Mouse (Mus musculus): ENCODE measurements around the gene Aagab. TPM values are rescaled to one million over a fixed set of nuclear protein-coding genes. Genes with fewer than 3 reads are reported as not detected.
A peak's percentile ranks its signal among the peaks of the same experiment; 100 is the strongest.

The Aagab gene
- 12.6 and 12.7 TPM in 2 replicates for polyA plus RNA-seq (2012; rRNA removed)
- polyA plus RNA-seq (2014; fragmentation: Nextera tagmentation; extraction: Ambion mirVana), result 25.9 and 27.4 TPM in 2 replicates

DNA sequence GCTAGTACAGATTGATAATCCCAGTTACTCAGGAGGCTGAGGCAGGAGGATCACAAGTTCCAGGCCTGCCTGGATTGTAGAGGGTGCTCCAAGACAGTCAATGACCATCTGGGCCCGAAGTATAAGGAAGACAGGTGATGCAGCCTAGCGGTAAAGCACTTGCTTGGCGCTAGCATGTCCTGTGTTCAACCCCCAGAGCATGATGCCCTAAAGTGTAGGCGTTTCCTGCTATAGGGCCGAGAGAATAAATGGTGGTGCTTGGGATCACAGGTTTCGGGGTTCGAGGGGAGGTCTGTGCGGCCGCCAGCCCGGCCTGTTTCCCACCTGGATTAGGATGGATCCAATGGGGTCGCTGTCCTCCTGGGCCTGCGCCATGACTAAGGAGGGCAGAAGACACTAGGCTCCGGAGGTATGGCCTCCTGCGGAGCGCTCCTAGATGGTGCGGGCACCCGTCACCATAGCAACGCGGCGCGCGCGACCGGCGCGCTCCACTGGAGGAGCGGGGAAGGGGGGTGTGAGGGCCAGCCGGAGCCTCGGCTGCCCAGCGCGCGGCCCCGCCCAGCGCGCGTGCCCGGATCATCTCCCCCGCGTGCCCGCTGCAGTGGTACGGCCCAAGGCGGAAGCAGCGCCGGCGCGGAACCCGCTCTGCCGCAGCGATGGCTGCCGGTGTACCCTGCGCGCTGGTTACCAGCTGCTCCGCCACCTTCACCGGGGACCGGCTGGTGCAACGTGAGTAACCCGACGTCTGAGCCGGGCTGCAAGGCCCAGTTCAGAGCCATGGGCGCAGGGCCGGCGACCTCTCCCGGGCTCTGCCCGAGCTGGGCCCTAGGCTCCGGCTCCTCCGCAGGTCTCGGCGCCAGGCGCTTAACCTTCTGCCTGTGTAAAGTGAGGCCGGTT, at the start of gene Aagab, which contains the start of gene Iqch:
Gene Aagab (plus strand): TSS at position 618 of the 897 bp plus-strand sequence.
Gene Iqch (minus strand): TSS at position 451 of the 897 bp plus-strand sequence.
- WGBS, result 3% methylated on average over 38 of the region's 70 CpGs

DNA sequence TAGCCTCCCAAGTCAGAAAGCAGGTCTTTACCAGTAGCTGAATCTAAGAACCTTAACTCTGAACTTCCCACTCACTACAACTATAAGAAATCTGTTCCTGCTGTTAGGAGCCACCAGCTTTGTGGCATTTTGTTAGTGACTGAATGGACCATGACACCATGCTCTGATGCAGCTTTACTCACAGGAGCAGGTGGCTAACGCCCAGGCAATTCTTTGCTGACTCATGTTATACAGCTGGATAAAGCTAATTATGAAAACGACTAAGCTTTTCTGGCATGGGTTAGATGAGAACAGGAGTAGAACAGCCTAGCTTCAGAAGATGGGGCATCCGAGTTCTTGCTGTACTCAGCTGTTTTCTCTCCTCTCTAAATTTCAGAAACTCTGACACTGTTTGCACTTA, 48.8 kb upstream of the Aagab start:
- Histone ChIP-seq H3K4me3 (replicated peaks; ENCODE audit: low read length) (no peak overlapping the region), H3K36me3 (ENCODE audit: control insufficient read depth, insufficient read depth, low read length) (no peaks in the 10 kb centered on the region), H3K4me1 (ENCODE audit: control insufficient read depth, insufficient read depth, low read length) (no peaks in the 10 kb centered on the region), H3K27me3 (ENCODE audit: control insufficient read depth, insufficient read depth, low read length) (no peaks in the 10 kb centered on the region), H3K9me3 (ENCODE audit: control insufficient read depth, low read length) (no peaks in the 10 kb centered on the region), H3K4me2 (replicated peaks; ENCODE audit: low read depth, low read length, severe bottlenecking) (no peak overlapping the region), H3K9ac (ENCODE audit: low read depth, low read length, severe bottlenecking) (no peak overlapping the region), H3K27ac (replicated peaks; ENCODE audit: low read depth, low read length) (no peak overlapping the region)
- ATAC-seq (ENCODE audit: low FRiP score, low read depth), result no peak
- 81% methylated on average over 3 of the region's 3 CpGs for WGBS
- TF ChIP-seq POLR2A (IDR thresholded peaks at IDR 0.05; ENCODE audit: borderline replicate concordance, extremely low read depth, insufficient read depth, insufficient read length), result no peak
- no peak for DNase-seq (ENCODE audit: low spot score)

More for the DNA sequence above, at the start of gene Aagab, which contains the start of gene Iqch:
- DNase-seq (ENCODE audit: low spot score), result peak; percentile 90
- Histone ChIP-seq H3K36me3 (ENCODE audit: control insufficient read depth, insufficient read depth, low read length) (no peaks in the 10 kb centered on the region), H3K27ac (replicated peaks; ENCODE audit: low read depth, low read length) (no peak within 1 kb of the TSS), H3K4me3 (replicated peaks; ENCODE audit: low read length) (peak within 1 kb of the TSS; percentile 74), H3K9me3 (ENCODE audit: control insufficient read depth, low read length) (no peaks in the 10 kb centered on the region), H3K9ac (ENCODE audit: low read depth, low read length, severe bottlenecking) (peak within 1 kb of the TSS; percentile 74), H3K27me3 (ENCODE audit: control insufficient read depth, insufficient read depth, low read length) (no peaks in the 10 kb centered on the region), H3K4me1 (ENCODE audit: control insufficient read depth, insufficient read depth, low read length) (peaks cover 13% of the 10 kb centered on the region), H3K4me2 (replicated peaks; ENCODE audit: low read depth, low read length, severe bottlenecking) (peak within 1 kb of the TSS; percentile 57)
- ATAC-seq (ENCODE audit: low FRiP score, low read depth), result peak; percentile 93
- TF ChIP-seq POLR2A (IDR thresholded peaks at IDR 0.05; ENCODE audit: borderline replicate concordance, extremely low read depth, insufficient read depth, insufficient read length), result peak; percentile 68; the same call in 1 of the 2 replicates

DNA sequence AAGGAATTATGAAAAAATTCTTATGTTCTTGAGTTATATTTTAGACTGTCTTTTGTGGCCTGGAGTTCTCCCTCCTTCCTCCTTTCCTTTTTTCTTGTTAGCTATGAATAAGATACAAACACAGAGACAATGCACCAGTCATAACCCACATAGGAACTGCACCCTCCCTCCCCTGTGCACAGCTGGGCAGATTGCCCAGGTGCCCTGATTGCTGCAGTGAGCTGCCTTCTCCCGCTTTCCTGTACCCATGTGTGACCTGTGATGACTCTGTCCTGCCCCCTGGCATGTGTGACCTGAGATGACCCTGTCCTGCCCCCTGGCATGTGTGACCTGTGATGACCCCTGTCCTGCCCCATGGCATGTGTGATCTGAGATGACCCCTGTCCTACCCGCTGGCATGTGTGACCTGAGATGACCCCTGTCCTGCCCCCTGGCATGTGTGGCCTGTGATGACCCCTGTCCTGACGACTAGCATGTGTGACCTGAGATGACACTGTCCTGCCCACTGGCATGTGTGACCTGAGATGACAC, 46.9 kb upstream of the Aagab start:
- WGBS, result 51% methylated on average over 3 of the region's 3 CpGs

DNA sequence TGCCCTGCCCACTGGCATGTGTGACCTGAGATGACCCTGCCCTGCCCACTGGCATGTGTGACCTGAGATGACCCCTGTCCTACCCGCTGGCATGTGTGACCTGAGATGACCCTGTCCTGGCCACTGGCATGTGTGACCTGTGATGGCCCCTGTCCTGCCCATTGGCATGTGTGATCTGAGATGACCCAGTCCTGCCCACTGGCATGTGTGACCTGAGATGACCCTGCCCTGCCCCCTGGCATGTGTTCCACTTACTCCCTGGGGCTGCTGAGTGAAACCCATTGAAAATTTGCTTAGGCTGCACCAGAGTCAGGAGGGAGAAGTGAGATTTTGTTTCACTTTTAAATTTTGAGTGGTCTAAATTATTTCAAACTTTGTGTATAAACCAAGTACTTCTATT, 46.1 kb upstream of the Aagab start:
- H3K36me3 ChIP-seq (ENCODE audit: control insufficient read depth, insufficient read depth, low read length), result no peaks in the 10 kb centered on the region
- no peak for DNase-seq (ENCODE audit: low spot score)
- no peak for TF ChIP-seq POLR2A (IDR thresholded peaks at IDR 0.05; ENCODE audit: borderline replicate concordance, extremely low read depth, insufficient read depth, insufficient read length)
- H3K4me2 ChIP-seq (replicated peaks; ENCODE audit: low read depth, low read length, severe bottlenecking), result no peak overlapping the region
- H3K9me3 ChIP-seq (ENCODE audit: control insufficient read depth, low read length), result no peaks in the 10 kb centered on the region
- H3K4me3 ChIP-seq (replicated peaks; ENCODE audit: low read length), result no peak overlapping the region
- no peak overlapping the region for H3K27ac ChIP-seq (replicated peaks; ENCODE audit: low read depth, low read length)
- no peak for ATAC-seq (ENCODE audit: low FRiP score, low read depth)
- H3K4me1 ChIP-seq (ENCODE audit: control insufficient read depth, insufficient read depth, low read length), result no peaks in the 10 kb centered on the region
- H3K9ac ChIP-seq (ENCODE audit: low read depth, low read length, severe bottlenecking), result no peak overlapping the region
- 78% methylated on average over 1 of the region's 1 CpGs for WGBS
- H3K27me3 ChIP-seq (ENCODE audit: control insufficient read depth, insufficient read depth, low read length), result no peaks in the 10 kb centered on the region

More for the DNA sequence above, 46.9 kb upstream of the Aagab start:
- no peaks in the 10 kb centered on the region for H3K9me3 ChIP-seq (ENCODE audit: control insufficient read depth, low read length)
- H3K9ac ChIP-seq (ENCODE audit: low read depth, low read length, severe bottlenecking), result no peak overlapping the region
- H3K27ac ChIP-seq (replicated peaks; ENCODE audit: low read depth, low read length), result no peak overlapping the region
- H3K36me3 ChIP-seq (ENCODE audit: control insufficient read depth, insufficient read depth, low read length), result no peaks in the 10 kb centered on the region
- H3K4me3 ChIP-seq (replicated peaks; ENCODE audit: low read length), result no peak overlapping the region
- DNase-seq (ENCODE audit: low spot score) (no peak), ATAC-seq (ENCODE audit: low FRiP score, low read depth) (no peak)
- no peak for TF ChIP-seq POLR2A (IDR thresholded peaks at IDR 0.05; ENCODE audit: borderline replicate concordance, extremely low read depth, insufficient read depth, insufficient read length)
- H3K4me1 ChIP-seq (ENCODE audit: control insufficient read depth, insufficient read depth, low read length), result no peaks in the 10 kb centered on the region
- H3K27me3 ChIP-seq (ENCODE audit: control insufficient read depth, insufficient read depth, low read length), result no peaks in the 10 kb centered on the region
- H3K4me2 ChIP-seq (replicated peaks; ENCODE audit: low read depth, low read length, severe bottlenecking), result no peak overlapping the region

DNA sequence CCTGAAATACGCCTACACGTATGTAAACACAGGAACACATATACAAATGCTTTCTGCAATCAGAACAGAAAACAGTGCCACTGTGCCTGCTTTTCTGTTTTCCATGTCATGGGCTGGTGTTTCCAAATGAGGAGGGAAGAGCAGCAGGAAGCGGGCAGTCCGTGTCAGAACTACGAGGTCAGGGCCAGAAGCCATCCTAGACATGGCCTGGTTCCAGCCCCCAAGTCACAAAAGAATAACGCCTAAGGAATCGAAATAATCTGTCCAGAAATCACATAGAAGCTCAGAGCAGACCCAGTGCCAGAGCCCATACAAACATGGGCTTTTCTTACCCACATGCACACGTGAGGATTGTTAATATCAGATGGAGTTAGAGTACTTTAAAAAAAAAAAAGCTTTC, 45.5 kb upstream of the Aagab start:
- H3K36me3 ChIP-seq (ENCODE audit: control insufficient read depth, insufficient read depth, low read length), result no peaks in the 10 kb centered on the region
- no peak for TF ChIP-seq POLR2A (IDR thresholded peaks at IDR 0.05; ENCODE audit: borderline replicate concordance, extremely low read depth, insufficient read depth, insufficient read length)
- H3K4me1 ChIP-seq (ENCODE audit: control insufficient read depth, insufficient read depth, low read length), result no peaks in the 10 kb centered on the region
- 81% methylated on average over 8 of the region's 8 CpGs for WGBS
- no peak overlapping the region for H3K27ac ChIP-seq (replicated peaks; ENCODE audit: low read depth, low read length)
- no peak overlapping the region for H3K4me3 ChIP-seq (replicated peaks; ENCODE audit: low read length)
- ATAC-seq (ENCODE audit: low FRiP score, low read depth), result no peak
- H3K27me3 ChIP-seq (ENCODE audit: control insufficient read depth, insufficient read depth, low read length), result no peaks in the 10 kb centered on the region
- H3K9me3 ChIP-seq (ENCODE audit: control insufficient read depth, low read length), result no peaks in the 10 kb centered on the region
- H3K4me2 ChIP-seq (replicated peaks; ENCODE audit: low read depth, low read length, severe bottlenecking), result no peak overlapping the region
- DNase-seq (ENCODE audit: low spot score), result no peak
- H3K9ac ChIP-seq (ENCODE audit: low read depth, low read length, severe bottlenecking), result no peak overlapping the region
